Mouse (Mus musculus): ENCODE data around the gene Selenon. TPM values are rescaled to one million over a fixed set of nuclear protein-coding genes. Genes with fewer than 3 reads are reported as not detected.

Selenon gene
- total and polyA plus RNA-seq, 2 experiments from 2014 or later = 9.1 to 22.8 TPM

GRCm38 (mm10) chr4:134525806-134526205, 26.2 kb downstream of the Selenon start:
- TF ChIP-seq CTCF (IDR thresholded peaks at IDR 0.05) = no peak
- DNase-seq (ENCODE audit: low spot score) (no peak), ATAC-seq (ENCODE audit: low FRiP score) (no peak)
- H3K9me3 ChIP-seq (ENCODE audit: low read length) = no peaks in the 10 kb centered on the region
- peaks cover 36% of the 10 kb centered on the region for H3K36me3 ChIP-seq (ENCODE audit: insufficient read depth, low read length)
- 51% methylated on average over 5 of the region's 5 CpGs for WGBS
- H3K27me3 ChIP-seq (ENCODE audit: insufficient read depth, low read length) = no peaks in the 10 kb centered on the region
- no peak overlapping the region for H3K4me2 ChIP-seq (ENCODE audit: low read depth, low read length, poor library complexity, severe bottlenecking)
- no peak overlapping the region for H3K27ac ChIP-seq (ENCODE audit: low read depth, low read length)
- no peak overlapping the region for H3K4me3 ChIP-seq (ENCODE audit: low read depth, low read length)
- H3K4me1 ChIP-seq (ENCODE audit: insufficient read depth, low read length) = no peaks in the 10 kb centered on the region
- H3K9ac ChIP-seq (replicated peaks; ENCODE audit: low read length, poor library complexity, severe bottlenecking) = no peak overlapping the region

- H3K27ac ChIP-seq (ENCODE audit: low read depth, low read length) = no peak overlapping the region
- H3K4me3 ChIP-seq (ENCODE audit: low read depth, low read length) = no peak overlapping the region
- WGBS = 92% methylated on average over 4 of the region's 4 CpGs
- H3K9ac ChIP-seq (replicated peaks; ENCODE audit: low read length, poor library complexity, severe bottlenecking) = no peak overlapping the region
- no peak overlapping the region for H3K4me2 ChIP-seq (ENCODE audit: low read depth, low read length, poor library complexity, severe bottlenecking)
- no peaks in the 10 kb centered on the region for H3K4me1 ChIP-seq (ENCODE audit: insufficient read depth, low read length)
- peaks cover 14% of the 10 kb centered on the region; the same call in 1 of the 2 replicates for H3K36me3 ChIP-seq (ENCODE audit: insufficient read depth, low read length)
- H3K27me3 ChIP-seq (ENCODE audit: insufficient read depth, low read length) = no peaks in the 10 kb centered on the region
- DNase-seq (ENCODE audit: low spot score) (no peak), ATAC-seq (ENCODE audit: low FRiP score) (no peak)
- no peaks in the 10 kb centered on the region for H3K9me3 ChIP-seq (ENCODE audit: low read length)
- TF ChIP-seq CTCF (IDR thresholded peaks at IDR 0.05) = no peak
Measured at GRCm38 (mm10) chr4:134523447-134523846, 28.5 kb downstream of the Selenon start.

- Histone ChIP-seq H3K4me1 (ENCODE audit: insufficient read depth, low read length) (no peaks in the 10 kb centered on the region), H3K27me3 (ENCODE audit: insufficient read depth, low read length) (no peaks in the 10 kb centered on the region), H3K27ac (ENCODE audit: low read depth, low read length) (no peak overlapping the region), H3K4me2 (ENCODE audit: low read depth, low read length, poor library complexity, severe bottlenecking) (no peak overlapping the region), H3K36me3 (ENCODE audit: insufficient read depth, low read length) (no peaks in the 10 kb centered on the region), H3K9me3 (ENCODE audit: low read length) (no peaks in the 10 kb centered on the region), H3K9ac (replicated peaks; ENCODE audit: low read length, poor library complexity, severe bottlenecking) (no peak overlapping the region), H3K4me3 (ENCODE audit: low read depth, low read length) (no peak overlapping the region)
- DNase-seq (ENCODE audit: low spot score) = no peak
- ATAC-seq (ENCODE audit: low FRiP score) = no peak
- no peak for TF ChIP-seq CTCF (IDR thresholded peaks at IDR 0.05)
Measured at GRCm38 (mm10) chr4:134519281-134519680, 32.7 kb downstream of the Selenon start.

GRCm38 (mm10) chr4:134518541-134518940, 33.4 kb downstream of the Selenon start:
- H3K4me2 ChIP-seq (ENCODE audit: low read depth, low read length, poor library complexity, severe bottlenecking) = no peak overlapping the region
- no peaks in the 10 kb centered on the region for H3K36me3 ChIP-seq (ENCODE audit: insufficient read depth, low read length)
- no peak overlapping the region for H3K4me3 ChIP-seq (ENCODE audit: low read depth, low read length)
- no peak overlapping the region for H3K9ac ChIP-seq (replicated peaks; ENCODE audit: low read length, poor library complexity, severe bottlenecking)
- H3K27me3 ChIP-seq (ENCODE audit: insufficient read depth, low read length) = no peaks in the 10 kb centered on the region
- no peak for ATAC-seq (ENCODE audit: low FRiP score)
- H3K4me1 ChIP-seq (ENCODE audit: insufficient read depth, low read length) = no peaks in the 10 kb centered on the region
- H3K9me3 ChIP-seq (ENCODE audit: low read length) = no peaks in the 10 kb centered on the region
- DNase-seq (ENCODE audit: low spot score) = no peak
- WGBS = 98% methylated on average over 4 of the region's 4 CpGs
- no peak overlapping the region for H3K27ac ChIP-seq (ENCODE audit: low read depth, low read length)
- TF ChIP-seq CTCF (IDR thresholded peaks at IDR 0.05) = no peak

GRCm38 (mm10) chr4:134517719-134518118, 34.2 kb downstream of the Selenon start:
- no peak for TF ChIP-seq CTCF (IDR thresholded peaks at IDR 0.05)
- DNase-seq (ENCODE audit: low spot score) (no peak), ATAC-seq (ENCODE audit: low FRiP score) (no peak)
- no peak overlapping the region for H3K9ac ChIP-seq (replicated peaks; ENCODE audit: low read length, poor library complexity, severe bottlenecking)
- no peak overlapping the region for H3K4me3 ChIP-seq (ENCODE audit: low read depth, low read length)
- H3K4me2 ChIP-seq (ENCODE audit: low read depth, low read length, poor library complexity, severe bottlenecking) = no peak overlapping the region
- no peaks in the 10 kb centered on the region for H3K9me3 ChIP-seq (ENCODE audit: low read length)
- H3K36me3 ChIP-seq (ENCODE audit: insufficient read depth, low read length) = no peaks in the 10 kb centered on the region
- WGBS = 84% methylated on average over 10 of the region's 10 CpGs
- H3K4me1 ChIP-seq (ENCODE audit: insufficient read depth, low read length) = no peaks in the 10 kb centered on the region
- H3K27me3 ChIP-seq (ENCODE audit: insufficient read depth, low read length) = no peaks in the 10 kb centered on the region
- H3K27ac ChIP-seq (ENCODE audit: low read depth, low read length) = no peak overlapping the region

GRCm38 (mm10) chr4:134516981-134517380, 35.0 kb downstream of the Selenon start:
- no peaks in the 10 kb centered on the region for H3K36me3 ChIP-seq (ENCODE audit: insufficient read depth, low read length)
- TF ChIP-seq CTCF (IDR thresholded peaks at IDR 0.05) = no peak
- no peaks in the 10 kb centered on the region for H3K4me1 ChIP-seq (ENCODE audit: insufficient read depth, low read length)
- no peaks in the 10 kb centered on the region for H3K27me3 ChIP-seq (ENCODE audit: insufficient read depth, low read length)
- DNase-seq (ENCODE audit: low spot score) = peak; percentile 38
- H3K9me3 ChIP-seq (ENCODE audit: low read length) = no peaks in the 10 kb centered on the region
- no peak overlapping the region for H3K4me3 ChIP-seq (ENCODE audit: low read depth, low read length)
- 74% methylated on average over 8 of the region's 8 CpGs for WGBS
- H3K27ac ChIP-seq (ENCODE audit: low read depth, low read length) = no peak overlapping the region
- H3K4me2 ChIP-seq (ENCODE audit: low read depth, low read length, poor library complexity, severe bottlenecking) = no peak overlapping the region
- no peak overlapping the region for H3K9ac ChIP-seq (replicated peaks; ENCODE audit: low read length, poor library complexity, severe bottlenecking)
- no peak for ATAC-seq (ENCODE audit: low FRiP score)

Measured in midbrain, postnatal 0 days (tissue).